Mouse (Mus musculus) ES-CJ7 (cell line): Measurements from ENCODE around the gene Mrpl57.

ENCODE experiments used
- DNase-seq: peaks from one replicate; pipeline ENCODE4 v3.0.0; 2011; ENCODE audit warnings: low read depth, low spot score

Gene Mrpl57

GRCm38 (mm10) chr14:57859520-57859919 is 33.5 kb downstream of the Mrpl57 start:
- no peak for DNase-seq

- DNase-seq = peak; percentile 58
Measured at GRCm38 (mm10) chr14:57861987-57862412, 36.0 kb downstream of the Mrpl57 start.

GRCm38 (mm10) chr14:57863129-57863528 is 37.1 kb downstream of the Mrpl57 start:
- no peak for DNase-seq

- DNase-seq = no peak
Measured at GRCm38 (mm10) chr14:57865256-57865655, 39.2 kb downstream of the Mrpl57 start.

GRCm38 (mm10) chr14:57866676-57867276 is 40.7 kb downstream of the Mrpl57 start:
- DNase-seq = no peak

- no peak for DNase-seq
Measured at GRCm38 (mm10) chr14:57877921-57878320, 51.9 kb downstream of the Mrpl57 start.
